8 mouse cellular contexts compared by ENCODE assay signal in genomic region chr10:34296911-34297298, GRCm38 (mm10). TPM values are rescaled to one million over a fixed set of nuclear protein-coding genes. Genes with fewer than 3 reads are reported as not detected.
DNase-seq lines count a peak whose midpoint lies in the region; ATAC-seq and TF ChIP-seq lines count a peak whose summit lies in the region.

No protein-coding gene starts in this region.

- intact Hi-C loops in heart, postnatal 14 days (cut with DNase I) = no loop called here

- TF ChIP-seq EP300 in heart, postnatal 0 days (IDR thresholded peaks at IDR 0.05; ENCODE audit: low read depth) = no peak

- H3K4me1 ChIP-seq in heart, embryonic 12.5 days (replicated peaks) = peaks cover 34% of the 10 kb centered on the region
- H3K4me1 ChIP-seq in heart, postnatal 0 days (ENCODE audit: control insufficient read depth, insufficient read depth) = peaks cover 27% of the 10 kb centered on the region

- TF ChIP-seq CTCF in heart, postnatal 0 days (IDR thresholded peaks at IDR 0.05; ENCODE audit: low read depth) = no peak

- H3K4me2 ChIP-seq in heart, embryonic 12.5 days = peak overlapping the region; percentile 96
- H3K4me2 ChIP-seq in heart, postnatal 0 days (ENCODE audit: low read depth, low read length) = peak overlapping the region; percentile 93

- H3K4me3 ChIP-seq in heart, embryonic 12.5 days = peak overlapping the region; percentile 88
- H3K4me3 ChIP-seq in heart, postnatal 0 days (ENCODE audit: low read depth, low read length) = peak overlapping the region; percentile 83
- H3K4me3 ChIP-seq in macrophage (ENCODE audit: inconsistent target) = peak overlapping the region; percentile 87

- H3K9ac ChIP-seq in heart, embryonic 12.5 days = peak overlapping the region; percentile 78
- peak overlapping the region; percentile 48 for H3K9ac ChIP-seq in heart, postnatal 0 days (replicated peaks; ENCODE audit: low read depth, low read length)

- no peak overlapping the region for H3K27ac ChIP-seq in heart, embryonic 12.5 days (ENCODE audit: poor library complexity, severe bottlenecking)
- H3K27ac ChIP-seq in heart, postnatal 0 days (ENCODE audit: low read depth) = no peak overlapping the region; the same call in 1 of the 2 replicates
- H3K27ac ChIP-seq in macrophage = no peak overlapping the region

- no peaks in the 10 kb centered on the region for H3K9me3 ChIP-seq in heart, embryonic 12.5 days (replicated peaks)
- no peaks in the 10 kb centered on the region for H3K9me3 ChIP-seq in heart, postnatal 0 days (replicated peaks; ENCODE audit: control insufficient read depth, low read length)

- WGBS in heart, embryonic 12.5 days = 5% methylated on average over 13 of the region's 13 CpGs
- 5% methylated on average over 13 of the region's 13 CpGs for WGBS in heart, postnatal 0 days
- WGBS in macrophage (ENCODE audit: missing documents) = 11% methylated on average over 13 of the region's 13 CpGs

- no peaks in the 10 kb centered on the region for H3K36me3 ChIP-seq in heart, embryonic 12.5 days
- H3K36me3 ChIP-seq in heart, postnatal 0 days (replicated peaks; ENCODE audit: control insufficient read depth, insufficient read depth, low read length) = no peaks in the 10 kb centered on the region
- no peaks in the 10 kb centered on the region for H3K36me3 ChIP-seq in macrophage (ENCODE audit: inconsistent target)

- H3K27me3 ChIP-seq in heart, embryonic 12.5 days (replicated peaks) = no peaks in the 10 kb centered on the region
- no peaks in the 10 kb centered on the region for H3K27me3 ChIP-seq in heart, postnatal 0 days (ENCODE audit: control insufficient read depth, insufficient read depth, low read length)

- DNase-seq in heart, postnatal 14 days = no peak
- peak; percentile 16 for DNase-seq in adipocyte (ENCODE audit: low spot score)
- DNase-seq in heart, postnatal 0 days (ENCODE audit: low spot score) = no peak
- no peak for DNase-seq in ovary, postnatal 36 days (ENCODE audit: low spot score)
- DNase-seq in urinary bladder, postnatal 10 days (ENCODE audit: low spot score) = no peak
- DNase-seq in spleen, adult 18-20 months = no peak

- ATAC-seq in heart, embryonic 12.5 days (ENCODE audit: insufficient number of reproducible peaks, low FRiP score) = no peak
- no peak for ATAC-seq in heart, postnatal 0 days (ENCODE audit: insufficient read depth, low read depth)

- peaks cover 9% of the 10 kb centered on the region; the same call in 1 of the 2 replicates for H3K79me2 ChIP-seq in macrophage (ENCODE audit: inconsistent target)

RNA-seq across cellular contexts. Expression of gene Tspyl4, which starts 0.3 kb away (rescaled TPM):
- 25.6 and 27.5 TPM in 2 replicates for polyA plus RNA-seq in heart, embryonic 12.5 days (2016; fragmentation: Nextera tagmentation; extraction: Ambion mirVana)
- total RNA-seq in heart, postnatal 14 days (2021) = 10 to 100 TPM in 1 of 2 experiments, 1 to 10 TPM in 1; 8.0 to 10.1 TPM
- 28.6 and 29.8 TPM in 2 replicates for total RNA-seq in heart, postnatal 0 days (2014; rRNA removed; ENCODE audit: low replicate concordance)
- polyA plus RNA-seq in heart, postnatal 0 days (2015; fragmentation: Nextera tagmentation; extraction: Ambion mirVana) = 14.2 and 15.4 TPM in 2 replicates
- 10 to 100 TPM in 1 of 26 experiments, 1 to 10 TPM in 19, under 1 TPM in 6; 0.62 to 11.7 (median 2.3) TPM for total RNA-seq in macrophage (2018; cell fraction: chromatin; rRNA removed)
- total RNA-seq in macrophage (2018; cell fraction: cytosol; rRNA removed) = 10 to 100 TPM in 15 of 26 experiments, 1 to 10 TPM in 11; 4.9 to 15.0 (median 10.5) TPM
- 10 to 100 TPM in 6 of 26 experiments, 1 to 10 TPM in 20; 2.6 to 31.1 (median 5.2) TPM for total RNA-seq in macrophage (2018; cell fraction: nucleus; rRNA removed)
- polyA plus RNA-seq in macrophage (2018) = 5.7 to 7.8 TPM (median 7.4 TPM) in 3 replicates

RNA-seq across cellular contexts. Expression of gene Tspyl1, which starts 14.9 kb away (rescaled TPM):
- polyA plus RNA-seq in heart, embryonic 12.5 days (2016; fragmentation: Nextera tagmentation; extraction: Ambion mirVana) = 81.2 and 85.1 TPM in 2 replicates
- total RNA-seq in heart, postnatal 14 days (2021) = 10 to 100 TPM; 51.0 to 52.9 TPM
- 56.3 and 62.1 TPM in 2 replicates for total RNA-seq in heart, postnatal 0 days (2014; rRNA removed; ENCODE audit: low replicate concordance)
- polyA plus RNA-seq in heart, postnatal 0 days (2015; fragmentation: Nextera tagmentation; extraction: Ambion mirVana) = 61.2 and 69.1 TPM in 2 replicates
- total RNA-seq in macrophage (2018; cell fraction: chromatin; rRNA removed) = 10 to 100 TPM; 10.7 to 45.7 (median 26.9) TPM
- total RNA-seq in macrophage (2018; cell fraction: cytosol; rRNA removed) = 10 to 100 TPM; 57.1 to 78.8 (median 66.3) TPM
- total RNA-seq in macrophage (2018; cell fraction: nucleus; rRNA removed) = 100 to 1,000 TPM in 1 of 26 experiments, 10 to 100 TPM in 25; 31.5 to 102 (median 64.7) TPM
- 38.3 to 64.8 TPM (median 43.1 TPM) in 3 replicates for polyA plus RNA-seq in macrophage (2018)
